Mouse (Mus musculus) thymus, adult 2 months (tissue): Measurements from ENCODE around the gene Radil. TPM values are rescaled to one million over a fixed set of nuclear protein-coding genes. Genes with fewer than 3 reads are reported as not detected.

Source experiments
- DNase-seq: peaks from one replicate; pipeline ENCODE4 v3.0.0; 2021
- H3K27ac ChIP-seq: fragments of 200-500 bp; 2 replicates; pipeline ENCODE4 v1.5.1; 2012; ENCODE audit warnings: low read length, control low read depth; ENCODE audit not compliant: control insufficient read depth, insufficient read depth
- H3K27me3 ChIP-seq: fragments of 200-500 bp; 2 replicates; pipeline ENCODE4 v1.6.1; 2012; ENCODE audit warnings: mild to moderate bottlenecking, low read length, moderate library complexity, mixed read lengths; ENCODE audit not compliant: control insufficient read depth, insufficient read depth
- H3K36me3 ChIP-seq: fragments of 200-500 bp; 2 replicates; pipeline ENCODE4 v1.6.1; 2012; ENCODE audit warnings: mild to moderate bottlenecking, low read length, moderate library complexity; ENCODE audit not compliant: control insufficient read depth, insufficient read depth
- H3K4me1 ChIP-seq: fragments of 200-500 bp; replicated peaks from 2 replicates; pipeline ENCODE4 v1.6.1; 2012; ENCODE audit warnings: low read length; ENCODE audit not compliant: control insufficient read depth, insufficient read depth
- H3K4me3 ChIP-seq: fragments of 200-500 bp; 2 replicates; pipeline ENCODE4 v1.5.1; 2012; ENCODE audit warnings: mild to moderate bottlenecking, low read length, control low read depth, moderate library complexity; ENCODE audit not compliant: control insufficient read depth, insufficient read depth
- CTCF ChIP-seq: fragments of 200-500 bp; IDR thresholded peaks from 2 replicates; pipeline ENCODE4 v1.5.1; 2012; ENCODE audit warnings: mild to moderate bottlenecking, control low read depth, low read length, moderate library complexity, borderline replicate concordance; ENCODE audit not compliant: control insufficient read depth, poor library complexity, insufficient read depth; ENCODE audit errors: extremely low read depth
- POLR2A ChIP-seq: fragments of 200-500 bp; IDR thresholded peaks from 2 replicates; pipeline ENCODE4 v1.6.1; 2012; ENCODE audit warnings: mild to moderate bottlenecking, low read length, control low read depth, moderate library complexity; ENCODE audit not compliant: control insufficient read depth, poor library complexity, insufficient read depth; ENCODE audit errors: extremely low read depth
- WGBS: fragments of 180-500 bp; shearing (Covaris S2); methylation state at CpG from one replicate; pipeline ENCODE4 v1.1.7; 2018; 5-methylcytosine and 5-hydroxymethylcytosine counted together
- polyA plus RNA-seq: library from polyadenylated mRNA; depleted of rRNA; stranded (reverse); fragments of >200 nt; gene quantifications from 2 replicates; pipeline ENCODE4 v1.2.3, GENCODE M21; 2012

The Radil gene
- polyA plus RNA-seq, 1 experiment = 1.9 TPM

DNA sequence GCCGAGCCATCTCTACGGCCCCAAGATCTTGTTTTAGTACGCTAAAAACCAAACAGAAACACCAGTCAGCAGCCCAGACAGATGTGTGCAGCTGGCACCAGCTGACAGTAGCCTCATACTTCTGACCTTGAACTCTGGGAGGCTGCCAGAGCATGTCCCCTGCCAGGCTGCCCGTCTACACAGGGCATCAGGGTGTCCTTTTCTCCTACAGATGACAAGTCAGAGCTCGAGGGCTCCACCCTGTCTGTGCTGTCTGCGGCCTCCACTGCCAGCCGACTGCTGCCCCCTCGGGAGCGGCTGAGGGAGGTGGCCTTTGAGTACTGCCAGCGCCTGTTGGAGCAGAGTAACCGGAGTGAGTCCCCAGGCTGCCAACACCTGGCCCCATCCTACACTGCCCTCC is 81.1 kb downstream of the Radil start:
- no peaks in the 10 kb centered on the region for H3K27me3 ChIP-seq
- no peak for DNase-seq
- peaks cover 6% of the 10 kb centered on the region for H3K4me1 ChIP-seq
- no peaks in the 10 kb centered on the region for H3K36me3 ChIP-seq
- 98% methylated on average over 11 of the region's 11 CpGs for WGBS
- TF ChIP-seq POLR2A = no peak
- TF ChIP-seq CTCF = no peak
- no peak overlapping the region for H3K27ac ChIP-seq
- H3K4me3 ChIP-seq = no peak overlapping the region

DNA sequence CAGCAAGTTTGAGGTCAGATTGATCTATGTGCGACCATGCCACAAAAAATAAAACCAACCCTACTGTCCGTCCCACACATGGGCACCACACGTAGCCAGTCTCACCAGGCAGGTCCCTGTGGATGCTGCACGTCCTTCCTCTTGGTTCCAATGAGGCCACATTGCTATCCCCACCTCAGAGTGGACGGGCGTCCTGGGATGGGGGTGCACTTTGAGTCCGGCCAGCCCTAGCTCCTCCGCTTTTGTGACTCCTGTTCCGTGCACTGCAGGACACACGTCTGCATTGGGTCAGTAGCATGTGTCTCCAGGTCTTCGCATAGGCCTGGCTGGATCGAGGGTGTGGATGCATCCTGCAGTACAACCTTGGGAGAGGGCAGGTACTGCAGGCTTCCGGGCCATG is 82.5 kb downstream of the Radil start:
- no peak for DNase-seq
- TF ChIP-seq POLR2A = no peak
- TF ChIP-seq CTCF = no peak
- Histone ChIP-seq H3K36me3 (no peaks in the 10 kb centered on the region), H3K4me3 (no peak overlapping the region), H3K4me1 (peaks cover 10% of the 10 kb centered on the region), H3K27me3 (no peaks in the 10 kb centered on the region), H3K27ac (no peak overlapping the region)
- 97% methylated on average over 13 of the region's 13 CpGs for WGBS

DNA sequence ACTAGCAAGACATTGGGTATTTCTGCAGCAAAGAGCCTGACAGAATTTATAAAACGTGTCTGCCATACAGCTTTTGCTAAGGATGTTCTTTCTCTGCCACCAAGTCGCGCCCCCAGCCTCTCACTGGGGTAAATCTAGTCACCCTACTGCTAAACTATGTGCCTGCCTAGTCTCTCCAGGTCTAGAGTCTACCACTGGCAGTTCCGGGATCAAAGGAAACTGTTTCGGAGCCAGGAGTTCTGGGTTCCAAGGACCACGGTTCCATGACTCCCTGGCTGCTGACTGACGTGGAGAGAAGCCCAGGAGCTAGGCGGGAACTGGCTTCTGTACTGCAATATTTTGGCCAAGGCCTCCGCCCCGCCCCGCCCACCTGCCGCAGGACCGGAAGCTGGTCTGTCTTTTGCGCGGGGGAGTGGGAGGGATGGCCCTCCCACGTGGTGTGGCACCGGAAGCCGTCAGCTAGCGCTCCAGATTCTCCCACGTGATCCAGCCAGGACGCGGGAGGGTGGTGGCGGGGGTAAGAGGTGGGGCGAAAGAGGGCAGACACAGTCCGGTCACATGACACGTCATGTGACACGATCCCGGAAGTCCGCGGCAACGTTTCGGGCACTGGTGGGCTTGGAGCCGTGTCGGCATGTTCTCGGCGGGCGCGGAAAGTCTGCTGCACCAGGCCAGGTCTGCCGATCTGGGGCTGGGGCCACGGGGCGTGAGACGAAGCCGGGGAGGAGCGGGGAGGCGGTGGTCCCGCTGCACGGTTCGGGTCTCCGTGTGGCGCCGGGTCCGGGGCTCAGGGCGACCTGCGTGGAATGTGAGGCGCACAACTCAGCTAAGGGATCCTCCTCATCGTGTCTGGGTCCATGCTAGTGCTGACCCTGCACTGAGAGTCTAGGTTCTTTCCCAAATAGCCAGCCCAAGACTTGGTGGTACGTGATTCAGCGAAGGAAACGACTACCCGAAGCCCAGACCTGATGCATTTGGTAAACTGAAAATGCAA is 87.1 kb downstream of the Radil start, which contains the start of gene Ap5z1:
Gene Ap5z1, plus strand, starts transcription at position 484 of the 994 bp plus-strand sequence.
- WGBS = 3% methylated on average over 60 of the region's 60 CpGs

DNA sequence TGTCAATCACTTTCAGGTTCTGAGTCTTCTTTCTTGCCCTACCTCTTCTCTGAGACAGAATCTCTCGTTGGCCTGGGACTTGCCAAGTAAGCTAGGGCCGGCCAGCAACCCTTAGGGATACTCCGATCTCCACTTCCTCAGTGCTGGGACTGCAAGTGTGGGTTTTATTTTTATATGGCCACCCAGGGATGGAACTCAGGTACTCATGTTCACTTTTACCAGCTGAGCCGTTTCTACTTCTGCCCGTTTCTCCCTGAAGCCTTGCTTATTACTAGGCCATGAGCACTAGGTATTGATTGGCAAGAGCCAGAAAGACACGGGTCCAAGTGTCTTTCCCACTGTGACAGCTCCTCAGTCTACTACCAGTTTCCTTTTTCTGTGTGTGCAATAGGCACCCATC is 87.9 kb downstream of the Radil start:
- peaks cover 4% of the 10 kb centered on the region; the same call in 1 of the 2 replicates for H3K36me3 ChIP-seq
- no peak overlapping the region for H3K4me3 ChIP-seq
- 91% methylated on average over 6 of the region's 6 CpGs for WGBS
- H3K4me1 ChIP-seq = peaks cover 13% of the 10 kb centered on the region
- no peaks in the 10 kb centered on the region for H3K27me3 ChIP-seq
- TF ChIP-seq CTCF = no peak
- no peak for TF ChIP-seq POLR2A
- DNase-seq = no peak
- peak overlapping the region; percentile 82 for H3K27ac ChIP-seq

More for the DNA sequence above, 87.1 kb downstream of the Radil start, which contains the start of gene Ap5z1:
- H3K36me3 ChIP-seq = no peaks in the 10 kb centered on the region
- TF ChIP-seq POLR2A = peak; percentile 66; the same call in 1 of the 2 replicates
- no peak for TF ChIP-seq CTCF
- no peaks in the 10 kb centered on the region for H3K27me3 ChIP-seq
- DNase-seq = peak; percentile 92
- peak within 1 kb of the TSS; percentile 80 for H3K4me3 ChIP-seq
- H3K27ac ChIP-seq = peak within 1 kb of the TSS; percentile 82
- H3K4me1 ChIP-seq = peaks cover 12% of the 10 kb centered on the region

DNA sequence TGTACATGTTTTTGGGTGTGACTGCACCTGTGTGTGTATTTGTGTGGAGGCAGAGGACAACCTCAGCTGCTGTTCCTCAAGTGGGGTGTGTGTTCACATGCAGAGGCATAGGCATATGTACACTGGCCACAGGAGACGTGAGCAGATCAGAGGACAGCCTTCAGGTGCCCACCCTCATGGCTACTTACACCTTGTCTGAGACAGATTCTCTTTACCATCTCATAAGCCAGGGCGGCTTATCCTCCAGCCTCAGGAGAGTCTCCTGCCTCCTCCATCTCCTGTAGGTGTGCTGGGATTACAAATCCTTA is 88.3 kb downstream of the Radil start:
- TF ChIP-seq CTCF = no peak
- H3K4me3 ChIP-seq = no peak overlapping the region
- no peak overlapping the region for H3K27ac ChIP-seq
- DNase-seq = no peak
- peaks cover 13% of the 10 kb centered on the region for H3K4me1 ChIP-seq
- H3K27me3 ChIP-seq = no peaks in the 10 kb centered on the region
- peaks cover 8% of the 10 kb centered on the region for H3K36me3 ChIP-seq
- WGBS = 96% methylated on average over 2 of the region's 2 CpGs

DNA sequence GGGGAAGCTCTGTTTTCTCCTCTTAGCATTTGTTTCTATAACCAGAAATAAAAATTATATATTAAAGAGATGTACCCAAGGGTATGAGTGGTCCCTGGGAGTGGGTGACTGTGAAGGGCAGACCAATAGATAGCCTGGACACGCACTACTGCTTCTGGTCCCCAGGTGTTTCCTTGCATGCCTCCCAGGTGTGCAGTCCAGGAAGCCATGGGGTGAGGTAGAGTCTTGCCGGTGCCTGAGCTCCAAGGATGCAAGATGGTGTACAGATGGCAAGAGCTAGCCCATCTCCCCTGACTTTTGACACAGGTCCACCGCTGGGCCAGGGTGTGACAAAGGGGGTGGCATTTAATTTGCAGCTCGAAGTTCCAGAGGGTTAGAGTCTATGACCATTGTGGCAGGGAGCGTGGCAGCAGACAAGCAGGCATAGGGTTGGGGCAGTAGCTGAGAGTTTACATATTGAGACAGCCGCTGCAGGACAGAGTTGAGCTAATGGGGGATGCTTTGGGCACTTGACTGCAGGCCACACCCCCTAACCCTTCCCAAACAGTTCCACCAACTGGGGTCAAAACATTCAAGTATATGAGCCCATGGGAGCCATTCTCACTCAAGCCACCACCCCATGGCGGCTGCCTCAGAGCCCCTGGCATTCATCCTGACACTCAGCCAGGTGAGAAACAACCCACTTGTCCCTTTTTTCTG is 88.8 kb downstream of the Radil start:
- no peak overlapping the region for H3K27ac ChIP-seq
- WGBS = 97% methylated on average over 7 of the region's 7 CpGs
- no peak overlapping the region for H3K4me3 ChIP-seq
- no peak for TF ChIP-seq CTCF
- H3K27me3 ChIP-seq = no peaks in the 10 kb centered on the region
- peaks cover 13% of the 10 kb centered on the region for H3K4me1 ChIP-seq
- H3K36me3 ChIP-seq = peaks cover 13% of the 10 kb centered on the region
- no peak for DNase-seq
